Mouse (Mus musculus) layer of hippocampus, postnatal 14 days (tissue): ENCODE measurements around the gene Trappc4. TPM values are rescaled to one million over a fixed set of nuclear protein-coding genes. Genes with fewer than 3 reads are reported as not detected.
A peak's percentile ranks its signal among the peaks of the same experiment; 100 is the strongest.
"Not testable (repeated sequence)": the region's sequence is repeated elsewhere in the genome, so short reads cannot be mapped to it uniquely, and the experiment has no call there.

Experiments
- DNase-seq, 2 experiments: peaks; one replicate each; pipeline ENCODE4 v3.0.0; 2021 to 2022; ENCODE audit warnings: low spot score in 2 of 2, mixed read lengths in 1 of 2
- total RNA-seq, 2 experiments: library from RNA; stranded (reverse); gene quantifications; 2 replicates each; pipeline ENCODE4 v1.2.3; 2021

Trappc4 gene
- total RNA-seq, 2 experiments from 2014 or later = 67.9 to 73.9 TPM

- no peak for DNase-seq
These were observed 3.4 kb upstream of the Trappc4 start for GRCm38 (mm10) chr9:44410647-44411336.

GRCm38 (mm10) chr9:44408693-44409092, 1.3 kb upstream of the Trappc4 start:
- not testable (repeated sequence) for DNase-seq

- no peak for DNase-seq
These were observed 325 bp upstream of the Trappc4 start for GRCm38 (mm10) chr9:44407752-44408097.

GRCm38 (mm10) chr9:44405011-44405410, 2.4 kb downstream of the Trappc4 start:
- DNase-seq = no peak

- DNase-seq = no peak
These were observed 6.3 kb downstream of the Trappc4 start for GRCm38 (mm10) chr9:44401081-44401480.

GRCm38 (mm10) chr9:44399795-44400114, 7.6 kb downstream of the Trappc4 start:
- no peak for DNase-seq

- DNase-seq = no peak
These were observed 8.1 kb downstream of the Trappc4 start for GRCm38 (mm10) chr9:44399114-44399794.

- no peak for DNase-seq
These were observed 8.8 kb downstream of the Trappc4 start for GRCm38 (mm10) chr9:44398551-44398950.

GRCm38 (mm10) chr9:44398087-44398486, 9.3 kb downstream of the Trappc4 start:
- no peak for DNase-seq

- DNase-seq = peak; percentile 86 to 96
These were observed 10.6 kb downstream of the Trappc4 start, which contains the start of gene Slc37a4 for GRCm38 (mm10) chr9:44396684-44397411. Gene Slc37a4 (plus strand): TSS chr9:44396852.

- peak in 1 of 2 experiments; percentile 63 for DNase-seq
These were observed 15.9 kb downstream of the Trappc4 start for GRCm38 (mm10) chr9:44391466-44391865.

GRCm38 (mm10) chr9:44389273-44389672, 18.1 kb downstream of the Trappc4 start:
- DNase-seq = no peak

- DNase-seq = no peak
These were observed 20.2 kb downstream of the Trappc4 start for GRCm38 (mm10) chr9:44387221-44387620.

- DNase-seq = no peak
These were observed 22.8 kb downstream of the Trappc4 start for GRCm38 (mm10) chr9:44384596-44384995.

- no peak for DNase-seq
These were observed 27.5 kb downstream of the Trappc4 start for GRCm38 (mm10) chr9:44379862-44380261.

GRCm38 (mm10) chr9:44379054-44379834, 28.2 kb downstream of the Trappc4 start, which contains the start of gene Hyou1:
Gene Hyou1 (plus strand): TSS chr9:44379490.
- peak; percentile 99 for DNase-seq

GRCm38 (mm10) chr9:44378153-44378730, 29.2 kb downstream of the Trappc4 start:
- DNase-seq = no peak

- DNase-seq = not testable (repeated sequence)
These were observed 30.1 kb downstream of the Trappc4 start for GRCm38 (mm10) chr9:44377335-44377734.

GRCm38 (mm10) chr9:44376141-44376540, 31.3 kb downstream of the Trappc4 start:
- DNase-seq = no peak

- no peak for DNase-seq
These were observed 34.0 kb downstream of the Trappc4 start for GRCm38 (mm10) chr9:44373386-44373785.

GRCm38 (mm10) chr9:44364480-44364879, 42.9 kb downstream of the Trappc4 start:
- no peak for DNase-seq
